Mouse (Mus musculus) kidney, embryonic 14.5 days (tissue): ENCODE measurements around the gene Teddm1a. TPM values are rescaled to one million over a fixed set of nuclear protein-coding genes. Genes with fewer than 3 reads are reported as not detected.

Experiments
- ATAC-seq: fragments of 200-750 bp; cut with Nextera tagmentation; 2 replicates; pipeline ENCODE4 v1.8.0; 2017; ENCODE audit warnings: moderate number of reproducible peaks, mild to moderate bottlenecking, moderate TSS enrichment, moderate library complexity; ENCODE audit not compliant: low FRiP score, low TSS enrichment
- H3K27ac ChIP-seq: fragments of 300-500 bp; sonication (generic); 2 replicates; pipeline ENCODE4 v1.5.1; 2014; ENCODE audit warnings: low read depth, mild to moderate bottlenecking, low read length, moderate library complexity, mixed read lengths
- H3K27me3 ChIP-seq: fragments of 300-500 bp; sonication (generic); 2 replicates; pipeline ENCODE4 v1.6.1; 2014; ENCODE audit warnings: mild to moderate bottlenecking, low read length; ENCODE audit not compliant: control insufficient read depth, insufficient read depth
- H3K36me3 ChIP-seq: fragments of 300-500 bp; sonication (generic); 2 replicates; pipeline ENCODE4 v1.6.1; 2014; ENCODE audit warnings: low read length, mixed read lengths; ENCODE audit not compliant: control insufficient read depth, insufficient read depth
- H3K4me1 ChIP-seq: fragments of 300-500 bp; sonication (generic); 2 replicates; pipeline ENCODE4 v1.6.1; 2014; ENCODE audit warnings: low read length, mixed read lengths; ENCODE audit not compliant: control insufficient read depth, insufficient read depth
- H3K4me2 ChIP-seq: fragments of 300-500 bp; sonication (generic); replicated peaks from 2 replicates; pipeline ENCODE4 v1.6.1; 2014; ENCODE audit warnings: low read depth, mild to moderate bottlenecking, low read length
- H3K4me3 ChIP-seq: fragments of 300-500 bp; sonication (generic); 2 replicates; pipeline ENCODE4 v1.5.1; 2014; ENCODE audit warnings: mild to moderate bottlenecking, low read length
- H3K9ac ChIP-seq: fragments of 300-500 bp; sonication (generic); 2 replicates; pipeline ENCODE4 v1.6.1; 2014; ENCODE audit warnings: low read depth, mild to moderate bottlenecking, low read length, moderate library complexity
- H3K9me3 ChIP-seq: fragments of 300-500 bp; sonication (generic); 2 replicates; pipeline ENCODE4 v1.6.1; 2016; ENCODE audit warnings: low read length; ENCODE audit not compliant: control insufficient read depth
- WGBS: fragments of 180-500 bp; shearing (Covaris S2); extraction: QIAGEN DNeasy Blood & Tissue Kit; methylation state at CpG from one replicate; pipeline ENCODE4 v1.1.7; 2014; 5-methylcytosine and 5-hydroxymethylcytosine counted together
- polyA plus RNA-seq: library from polyadenylated mRNA; unstranded; fragments of >200 nt; fragmentation: Nextera tagmentation; extraction: Ambion mirVana; gene quantifications from 2 replicates; pipeline ENCODE4 v1.2.1, GENCODE M21; 2014

Teddm1a gene
- polyA plus RNA-seq, 1 experiment from 2014 or later, result not detected

- H3K4me1 ChIP-seq, result peaks cover 10% of the 10 kb centered on the region; the same call in 1 of the 2 replicates
- no peaks in the 10 kb centered on the region for H3K27me3 ChIP-seq
- H3K27ac ChIP-seq, result peak overlapping the region; percentile 95
- no peak; the same call in 1 of the 2 replicates for ATAC-seq
- peak overlapping the region; percentile 81 for H3K4me2 ChIP-seq
- H3K36me3 ChIP-seq, result peaks cover 26% of the 10 kb centered on the region
- peak overlapping the region; percentile 85 for H3K9ac ChIP-seq
- no peaks in the 10 kb centered on the region for H3K9me3 ChIP-seq
- WGBS, result 0% methylated on average over 36 of the region's 36 CpGs
- H3K4me3 ChIP-seq, result peak overlapping the region; percentile 88
These were observed 8.8 kb downstream of the Teddm1a start for GRCm38 (mm10) chr1:153900381-153900780.

GRCm38 (mm10) chr1:153900860-153901730 is 9.6 kb downstream of the Teddm1a start:
- Histone ChIP-seq H3K27me3 (no peaks in the 10 kb centered on the region), H3K27ac (peak overlapping the region; percentile 95; the same call in 1 of the 2 replicates), H3K36me3 (peaks cover 33% of the 10 kb centered on the region), H3K4me2 (peak overlapping the region; percentile 81), H3K4me1 (peaks cover 10% of the 10 kb centered on the region; the same call in 1 of the 2 replicates), H3K9ac (peak overlapping the region; percentile 85), H3K4me3 (peak overlapping the region; percentile 88), H3K9me3 (no peaks in the 10 kb centered on the region)
- peak; percentile 10; the same call in 1 of the 2 replicates for ATAC-seq
- 2% methylated on average over 25 of the region's 25 CpGs for WGBS

GRCm38 (mm10) chr1:153903006-153903405 is 11.5 kb downstream of the Teddm1a start:
- no peak overlapping the region for H3K27ac ChIP-seq
- no peak for ATAC-seq
- peaks cover 10% of the 10 kb centered on the region; the same call in 1 of the 2 replicates for H3K4me1 ChIP-seq
- 85% methylated on average over 13 of the region's 13 CpGs for whole genome bisulfite sequencing
- H3K9me3 ChIP-seq, result no peaks in the 10 kb centered on the region
- no peaks in the 10 kb centered on the region for H3K27me3 ChIP-seq
- H3K36me3 ChIP-seq, result peaks cover 52% of the 10 kb centered on the region
- no peak overlapping the region for H3K9ac ChIP-seq
- H3K4me3 ChIP-seq, result no peak overlapping the region
- no peak overlapping the region for H3K4me2 ChIP-seq

GRCm38 (mm10) chr1:153904236-153904635 is 12.7 kb downstream of the Teddm1a start:
- Histone ChIP-seq H3K27me3 (no peaks in the 10 kb centered on the region), H3K9ac (no peak overlapping the region), H3K9me3 (no peaks in the 10 kb centered on the region), H3K27ac (no peak overlapping the region), H3K4me3 (no peak overlapping the region), H3K4me1 (peaks cover 10% of the 10 kb centered on the region; the same call in 1 of the 2 replicates), H3K36me3 (peaks cover 64% of the 10 kb centered on the region), H3K4me2 (no peak overlapping the region)
- WGBS, result 88% methylated on average over 14 of the region's 14 CpGs
- no peak for ATAC-seq

GRCm38 (mm10) chr1:153905884-153906283 is 14.3 kb downstream of the Teddm1a start:
- no peak overlapping the region for H3K9ac ChIP-seq
- peaks cover 10% of the 10 kb centered on the region; the same call in 1 of the 2 replicates for H3K4me1 ChIP-seq
- WGBS, result 97% methylated on average over 3 of the region's 3 CpGs
- no peak overlapping the region for H3K4me2 ChIP-seq
- no peak overlapping the region for H3K4me3 ChIP-seq
- H3K9me3 ChIP-seq, result no peaks in the 10 kb centered on the region
- peaks cover 70% of the 10 kb centered on the region for H3K36me3 ChIP-seq
- H3K27me3 ChIP-seq, result no peaks in the 10 kb centered on the region
- H3K27ac ChIP-seq, result no peak overlapping the region
- no peak for ATAC-seq

DNA sequence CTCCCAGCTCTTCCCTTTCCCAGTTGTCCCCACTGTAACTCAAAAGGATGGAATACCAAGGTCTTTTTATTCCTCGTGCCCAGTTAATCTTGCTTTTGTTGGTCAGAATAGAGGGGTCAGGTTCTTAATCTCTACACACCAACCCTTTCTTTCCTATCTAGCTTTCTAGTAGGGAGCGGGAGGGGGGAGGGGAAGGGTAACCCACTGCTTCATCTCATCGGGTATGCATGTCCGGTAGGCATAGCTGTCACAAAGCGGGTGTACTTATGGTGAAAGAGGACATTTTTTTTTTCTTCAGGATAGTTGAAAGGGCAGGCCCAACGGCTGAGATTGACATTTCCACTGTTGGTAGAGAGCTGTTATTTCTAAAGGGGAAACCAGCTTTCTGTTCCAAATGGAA is 16.7 kb downstream of the Teddm1a start:
- Histone ChIP-seq H3K36me3 (peaks cover 65% of the 10 kb centered on the region), H3K4me1 (no peaks in the 10 kb centered on the region), H3K9ac (no peak overlapping the region), H3K27ac (no peak overlapping the region), H3K4me3 (no peak overlapping the region), H3K4me2 (no peak overlapping the region), H3K9me3 (no peaks in the 10 kb centered on the region), H3K27me3 (no peaks in the 10 kb centered on the region)
- no peak for ATAC-seq
- WGBS, result 91% methylated on average over 6 of the region's 6 CpGs

GRCm38 (mm10) chr1:153908741-153909140 is 17.2 kb downstream of the Teddm1a start:
- no peaks in the 10 kb centered on the region for H3K27me3 ChIP-seq
- ATAC-seq, result no peak
- H3K27ac ChIP-seq, result no peak overlapping the region
- H3K9me3 ChIP-seq, result no peaks in the 10 kb centered on the region
- H3K9ac ChIP-seq, result no peak overlapping the region
- WGBS, result 97% methylated on average over 4 of the region's 4 CpGs
- H3K36me3 ChIP-seq, result peaks cover 60% of the 10 kb centered on the region
- H3K4me2 ChIP-seq, result no peak overlapping the region
- no peak overlapping the region for H3K4me3 ChIP-seq
- no peaks in the 10 kb centered on the region for H3K4me1 ChIP-seq

GRCm38 (mm10) chr1:153909213-153909962 is 17.8 kb downstream of the Teddm1a start:
- no peaks in the 10 kb centered on the region for H3K27me3 ChIP-seq
- no peak overlapping the region for H3K4me3 ChIP-seq
- H3K36me3 ChIP-seq, result peaks cover 53% of the 10 kb centered on the region
- H3K27ac ChIP-seq, result no peak overlapping the region
- 73% methylated on average over 10 of the region's 10 CpGs for WGBS
- H3K9ac ChIP-seq, result no peak overlapping the region
- no peak for ATAC-seq
- H3K4me2 ChIP-seq, result no peak overlapping the region
- H3K9me3 ChIP-seq, result no peaks in the 10 kb centered on the region
- H3K4me1 ChIP-seq, result no peaks in the 10 kb centered on the region

DNA sequence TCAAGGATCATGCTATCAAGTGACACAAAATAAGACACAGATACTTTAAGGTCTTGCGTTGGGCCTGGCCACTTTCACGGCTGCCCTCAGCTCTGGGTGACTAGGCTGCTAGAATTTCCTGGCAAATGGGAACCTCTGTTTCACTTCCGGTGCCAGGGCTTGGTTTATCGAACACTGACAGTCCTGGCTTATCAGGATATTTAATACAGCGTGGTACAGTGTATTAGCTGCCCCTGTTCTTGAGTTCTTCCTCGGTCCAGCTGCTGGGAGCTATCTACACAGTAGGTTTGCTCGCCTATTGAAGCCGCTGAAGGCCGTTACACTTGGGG is 18.4 kb downstream of the Teddm1a start:
- Histone ChIP-seq H3K9ac (no peak overlapping the region), H3K4me1 (no peaks in the 10 kb centered on the region), H3K36me3 (peaks cover 48% of the 10 kb centered on the region), H3K4me3 (no peak overlapping the region), H3K4me2 (no peak overlapping the region), H3K27ac (no peak overlapping the region), H3K27me3 (no peaks in the 10 kb centered on the region), H3K9me3 (0 out of 2 replicates have a peak, but pooled peaks cover 3% of the 10 kb centered on the region)
- ATAC-seq, result no peak
- 76% methylated on average over 9 of the region's 9 CpGs for WGBS
